Mouse (Mus musculus) lung, embryonic 14.5 days (tissue): ENCODE measurements at regions not wholly inside any gene's neighbourhood (a gene's known extent, or its start where the extent isn't known, plus 50 kb on each side); places are given as distances from the start of the nearest gene placed in this dataset.
A peak's percentile ranks its signal among the peaks of the same experiment; 100 is the strongest.

Experiments used
- ATAC-seq: fragments of 200-750 bp; cut with Nextera tagmentation; 2 replicates; pipeline ENCODE4 v1.8.0; 2017; ENCODE audit warnings: mild to moderate bottlenecking, moderate TSS enrichment, moderate library complexity; ENCODE audit not compliant: insufficient read depth
- DNase-seq: peaks from one replicate; pipeline ENCODE4 v3.0.0-alpha.2; 2015
- H3K27ac ChIP-seq: fragments of 300-500 bp; sonication (generic); 2 replicates; pipeline ENCODE4 v1.5.1; 2014; ENCODE audit warnings: low read depth, mild to moderate bottlenecking, moderate library complexity
- H3K27me3 ChIP-seq: fragments of 300-500 bp; sonication (generic); 2 replicates; pipeline ENCODE4 v1.6.1; 2014; ENCODE audit warnings: low read length, control low read depth; ENCODE audit not compliant: insufficient read depth
- H3K36me3 ChIP-seq: fragments of 300-500 bp; sonication (generic); 2 replicates; pipeline ENCODE4 v1.6.1; 2014; ENCODE audit warnings: control low read depth; ENCODE audit not compliant: insufficient read depth
- H3K4me1 ChIP-seq: fragments of 300-500 bp; sonication (generic); 2 replicates; pipeline ENCODE4 v1.6.1; 2014; ENCODE audit warnings: antibody characterized with exemption, control low read depth; ENCODE audit not compliant: insufficient read depth
- H3K4me2 ChIP-seq: fragments of 300-500 bp; sonication (generic); 2 replicates; pipeline ENCODE4 v1.6.1; 2014; ENCODE audit warnings: mild to moderate bottlenecking
- H3K4me3 ChIP-seq: fragments of 300-500 bp; sonication (generic); 2 replicates; pipeline ENCODE4 v1.5.1; 2014; ENCODE audit warnings: low read depth, low read length
- H3K9ac ChIP-seq: fragments of 300-500 bp; sonication (generic); 2 replicates; pipeline ENCODE4 v1.6.1; 2014
- H3K9me3 ChIP-seq: fragments of 300-500 bp; sonication (generic); 2 replicates; pipeline ENCODE4 v1.6.1; 2016; ENCODE audit warnings: low read depth, low read length, control low read depth
- CTCF ChIP-seq: IDR thresholded peaks from 2 replicates; pipeline ENCODE4 v1.5.1; 2016; ENCODE audit warnings: antibody characterized with exemption, low read depth
- WGBS: fragments of 180-500 bp; shearing (Covaris S2); extraction: QIAGEN DNeasy Blood & Tissue Kit; methylation state at CpG from one replicate; pipeline ENCODE4 v1.1.7; 2014; 5-methylcytosine and 5-hydroxymethylcytosine counted together

- H3K4me3 ChIP-seq: no peak overlapping the region
- ATAC-seq: peak; percentile 36; the same call in 1 of the 2 replicates
- H3K27ac ChIP-seq: no peak overlapping the region
- no peaks in the 10 kb centered on the region for H3K9me3 ChIP-seq
- DNase-seq: peak; percentile 37
- no peaks in the 10 kb centered on the region for H3K36me3 ChIP-seq
- H3K4me1 ChIP-seq: no peaks in the 10 kb centered on the region; the same call in 1 of the 2 replicates
- no peak for TF ChIP-seq CTCF
- H3K4me2 ChIP-seq: no peak overlapping the region
- no peak overlapping the region for H3K9ac ChIP-seq
- WGBS: 42% methylated on average over 4 of the region's 4 CpGs
- H3K27me3 ChIP-seq: no peaks in the 10 kb centered on the region
Observed at GRCm38 (mm10) chr13:30085446-30085845, 50.8 kb upstream of the Mboat1 start.

DNA sequence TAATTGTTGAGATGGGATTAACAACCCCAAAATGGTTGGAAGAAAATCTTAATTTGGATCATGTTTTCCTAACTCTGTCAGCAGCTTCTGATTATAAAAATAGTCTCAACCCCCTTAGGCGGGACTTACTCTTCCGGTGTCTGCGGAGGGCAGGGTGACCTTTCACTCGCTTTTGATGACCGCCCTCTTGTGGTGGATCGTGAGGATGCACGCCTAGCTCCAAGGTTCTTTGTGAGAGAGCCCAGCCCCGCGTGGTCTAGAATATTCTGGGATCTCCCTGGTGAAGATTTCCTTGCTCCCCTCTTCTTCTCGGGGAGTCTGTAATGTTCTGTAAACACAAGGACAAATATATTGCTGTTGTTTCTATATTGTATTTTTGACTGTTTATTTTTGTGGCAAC, 51.3 kb upstream of the Mboat1 start:
- Histone ChIP-seq H3K4me2 (no peak overlapping the region), H3K27ac (no peak overlapping the region)
- WGBS: 2% methylated on average over 10 of the region's 10 CpGs

DNA sequence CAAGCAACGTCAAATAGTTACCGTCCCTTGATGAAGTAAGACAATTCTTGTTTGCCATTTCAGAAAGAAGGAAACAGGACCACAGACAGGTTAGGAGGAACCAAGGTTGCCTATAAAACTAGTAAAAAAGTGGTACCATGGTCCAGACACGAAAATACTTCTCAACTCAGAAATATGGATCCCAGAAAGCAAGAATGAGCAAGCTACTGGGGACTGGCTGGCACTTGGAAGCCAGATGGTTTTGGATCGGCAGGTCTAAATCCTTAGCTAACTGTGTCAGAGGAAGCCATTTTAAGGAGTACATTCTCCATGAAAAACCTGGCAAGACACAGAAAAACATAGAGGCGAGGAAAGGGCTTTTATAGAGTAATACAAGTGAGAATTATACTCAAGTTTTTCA, 51.9 kb upstream of the Mboat1 start:
- WGBS: 69% methylated on average over 5 of the region's 5 CpGs
- Histone ChIP-seq H3K27ac (no peak overlapping the region), H3K9me3 (no peaks in the 10 kb centered on the region), H3K4me2 (no peak overlapping the region; the same call in 1 of the 2 replicates), H3K9ac (no peak overlapping the region), H3K27me3 (no peaks in the 10 kb centered on the region), H3K4me3 (no peak overlapping the region), H3K36me3 (no peaks in the 10 kb centered on the region), H3K4me1 (no peaks in the 10 kb centered on the region; the same call in 1 of the 2 replicates)
- ATAC-seq (no peak), DNase-seq (no peak)
- no peak for TF ChIP-seq CTCF

More for the DNA sequence above, 51.3 kb upstream of the Mboat1 start:
- TF ChIP-seq CTCF: peak; percentile 92
- Histone ChIP-seq H3K9me3 (no peaks in the 10 kb centered on the region), H3K9ac (no peak overlapping the region), H3K27me3 (no peaks in the 10 kb centered on the region), H3K36me3 (no peaks in the 10 kb centered on the region), H3K4me1 (no peaks in the 10 kb centered on the region; the same call in 1 of the 2 replicates), H3K4me3 (no peak overlapping the region)
- DNase-seq (peak; percentile 98), ATAC-seq (peak; percentile 91)

- WGBS: 35% methylated on average over 6 of the region's 6 CpGs
- DNase-seq (no peak), ATAC-seq (no peak)
- no peak overlapping the region for H3K9ac ChIP-seq
- H3K27me3 ChIP-seq: no peaks in the 10 kb centered on the region
- no peak overlapping the region for H3K27ac ChIP-seq
- peaks cover 3% of the 10 kb centered on the region; the same call in 1 of the 2 replicates for H3K4me1 ChIP-seq
- H3K4me3 ChIP-seq: no peak overlapping the region
- no peaks in the 10 kb centered on the region for H3K36me3 ChIP-seq
- no peak overlapping the region; the same call in 1 of the 2 replicates for H3K4me2 ChIP-seq
- no peaks in the 10 kb centered on the region for H3K9me3 ChIP-seq
- TF ChIP-seq CTCF: no peak
Observed at GRCm38 (mm10) chr13:30083949-30084348, 52.3 kb upstream of the Mboat1 start.

DNA sequence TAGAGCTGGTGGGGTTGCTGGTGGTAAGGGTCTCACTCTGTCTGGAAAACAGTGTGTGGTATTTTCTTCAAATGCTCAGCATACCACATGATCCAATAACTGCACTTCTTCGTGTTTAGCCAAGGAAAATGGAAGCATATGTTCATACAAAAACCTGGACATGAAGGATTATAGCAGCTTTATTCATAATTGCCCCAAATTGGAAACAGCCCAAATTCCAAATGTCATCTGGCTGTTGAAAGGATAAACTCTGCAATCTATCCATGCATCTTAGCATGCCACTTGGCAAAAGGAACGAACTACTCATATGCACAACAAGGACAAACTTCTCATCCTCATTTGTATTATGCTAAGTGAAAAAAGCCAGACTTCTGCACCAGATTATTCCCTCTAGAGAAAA, 53.5 kb upstream of the Mboat1 start:
- no peak overlapping the region for H3K4me2 ChIP-seq
- H3K36me3 ChIP-seq: no peaks in the 10 kb centered on the region
- H3K4me1 ChIP-seq: peaks cover 3% of the 10 kb centered on the region; the same call in 1 of the 2 replicates
- H3K9ac ChIP-seq: no peak overlapping the region
- ATAC-seq (no peak), DNase-seq (no peak)
- H3K27ac ChIP-seq: no peak overlapping the region
- no peak for TF ChIP-seq CTCF
- WGBS: 63% methylated on average over 2 of the region's 2 CpGs
- H3K4me3 ChIP-seq: no peak overlapping the region
- H3K9me3 ChIP-seq: no peaks in the 10 kb centered on the region
- H3K27me3 ChIP-seq: no peaks in the 10 kb centered on the region

DNA sequence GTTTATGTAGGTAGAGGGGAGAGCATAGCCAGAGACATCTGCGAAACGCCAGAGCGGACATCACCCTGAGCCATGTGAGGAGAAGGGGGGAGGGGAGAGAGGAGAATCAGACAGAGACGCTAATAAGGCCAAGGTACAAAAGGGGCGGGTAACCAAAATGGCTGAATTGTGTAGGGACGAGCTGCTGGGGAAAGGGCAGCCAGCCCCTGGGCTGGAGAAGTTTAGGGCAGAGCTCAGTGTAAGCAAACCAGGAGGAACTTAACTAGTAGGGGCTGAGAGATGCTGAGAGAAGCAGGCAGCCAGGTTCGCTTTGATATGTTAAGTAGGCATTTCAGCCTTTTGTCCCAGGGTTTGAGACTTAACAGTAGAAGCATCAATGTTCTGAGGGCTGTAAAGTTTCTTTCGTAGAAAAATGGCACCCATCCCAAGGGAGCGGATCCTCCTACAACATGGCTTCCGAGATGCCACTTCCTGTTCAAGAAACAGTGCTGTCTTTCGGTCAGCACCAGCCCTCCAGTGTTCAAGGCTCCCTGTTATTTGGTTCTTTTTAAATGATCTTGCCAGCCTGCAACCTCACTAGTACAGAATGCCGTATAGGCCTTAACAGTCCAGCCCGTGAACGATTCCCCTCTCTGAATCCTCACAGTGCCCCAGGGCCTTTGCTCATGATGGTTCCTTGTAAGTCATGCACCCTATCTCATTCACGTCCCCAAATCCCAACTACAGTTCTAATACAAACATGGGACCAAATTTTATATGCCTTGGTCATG, 55.4 kb upstream of the Mboat1 start:
- Histone ChIP-seq H3K4me1 (peaks cover 3% of the 10 kb centered on the region; the same call in 1 of the 2 replicates), H3K4me3 (no peak overlapping the region), H3K9me3 (no peaks in the 10 kb centered on the region), H3K27me3 (no peaks in the 10 kb centered on the region), H3K4me2 (no peak overlapping the region), H3K9ac (no peak overlapping the region), H3K27ac (no peak overlapping the region), H3K36me3 (no peaks in the 10 kb centered on the region)
- no peak for TF ChIP-seq CTCF
- ATAC-seq: no peak
- no peak for DNase-seq
- 64% methylated on average over 15 of the region's 15 CpGs for WGBS

DNA sequence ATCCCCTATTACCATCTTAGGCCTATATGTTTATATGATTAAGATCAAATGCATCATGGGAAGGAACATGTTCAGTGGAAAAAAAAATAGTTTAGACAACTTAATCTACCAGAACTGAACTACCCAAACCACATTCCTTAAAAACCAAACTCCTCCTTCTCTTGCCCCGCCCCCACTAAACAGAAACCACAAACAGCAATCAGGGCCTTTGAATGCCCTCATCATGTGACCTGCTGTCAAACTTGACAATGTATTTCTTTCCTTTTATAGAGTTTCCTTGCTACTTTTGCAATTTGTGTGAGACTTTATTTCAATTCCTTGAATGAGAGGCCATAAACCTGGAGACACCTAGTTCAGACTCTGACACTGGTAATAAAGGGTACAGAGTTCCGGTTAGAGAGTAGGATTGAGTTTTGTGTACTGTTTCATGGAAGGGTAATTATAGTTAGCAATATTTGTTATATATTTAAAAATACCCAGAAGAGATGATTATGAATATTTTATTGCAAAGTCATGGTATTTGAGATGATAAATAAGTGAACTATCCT, 61.7 kb upstream of the Mboat1 start:
- DNase-seq (no peak), ATAC-seq (no peak)
- 0 out of 2 replicates have a peak, but pooled peaks cover 3% of the 10 kb centered on the region for H3K4me1 ChIP-seq
- no peak overlapping the region for H3K4me3 ChIP-seq
- no peak for TF ChIP-seq CTCF
- no peaks in the 10 kb centered on the region for H3K9me3 ChIP-seq
- no peaks in the 10 kb centered on the region for H3K27me3 ChIP-seq
- H3K36me3 ChIP-seq: no peaks in the 10 kb centered on the region
- no peak overlapping the region for H3K4me2 ChIP-seq
- WGBS: 88% methylated on average over 2 of the region's 2 CpGs
- no peak overlapping the region for H3K27ac ChIP-seq
- H3K9ac ChIP-seq: no peak overlapping the region
